Mouse (Mus musculus) brain, embryonic 18.5 days (tissue): ENCODE results near the gene Wbp2nl.
"Not testable (repeated sequence)": the region's sequence is repeated elsewhere in the genome, so short reads cannot be mapped to it uniquely, and the experiment has no call there.

Experiments
- DNase-seq: peaks from one replicate; pipeline ENCODE4 v3.0.0-alpha.2; 2012; ENCODE audit warnings: low read depth, low spot score

Gene Wbp2nl

GRCm38 (mm10) chr15:82348258-82348998 lies 49.7 kb downstream of the Wbp2nl start:
- no peak for DNase-seq

- no peak for DNase-seq
These were observed 50.2 kb downstream of the Wbp2nl start for GRCm38 (mm10) chr15:82348999-82349341.

- no peak for DNase-seq
These were observed 51.6 kb downstream of the Wbp2nl start for GRCm38 (mm10) chr15:82350349-82350748.

GRCm38 (mm10) chr15:82351480-82351879 lies 52.7 kb downstream of the Wbp2nl start:
- DNase-seq = no peak

GRCm38 (mm10) chr15:82353078-82353744 lies 54.5 kb downstream of the Wbp2nl start:
- no peak for DNase-seq

GRCm38 (mm10) chr15:82353745-82354113 lies 55.0 kb downstream of the Wbp2nl start:
- DNase-seq = no peak

GRCm38 (mm10) chr15:82354126-82354945 lies 55.6 kb downstream of the Wbp2nl start, which contains the start of gene Ndufa6:
Gene Ndufa6, minus strand, starts transcription at chr15:82354322.
- peak; percentile 96 for DNase-seq

- no peak for DNase-seq
These were observed 59.9 kb downstream of the Wbp2nl start for GRCm38 (mm10) chr15:82358431-82359260.

- DNase-seq = no peak
These were observed 62.8 kb downstream of the Wbp2nl start for GRCm38 (mm10) chr15:82361459-82362018.

GRCm38 (mm10) chr15:82362234-82362633 lies 63.5 kb downstream of the Wbp2nl start:
- DNase-seq = no peak

- not testable (repeated sequence) for DNase-seq
These were observed 65.0 kb downstream of the Wbp2nl start for GRCm38 (mm10) chr15:82363801-82364200.
